Mouse (Mus musculus) forelimb bud, embryonic 11.5 days (tissue): ENCODE data around the gene Kcmf1.
"Not testable (repeated sequence)": the region's sequence is repeated elsewhere in the genome, so short reads cannot be mapped to it uniquely, and the experiment has no call there.

Experiments used
- DNase-seq: peaks from one replicate; pipeline ENCODE4 v3.0.0-alpha.2; 2012; ENCODE audit warnings: low read depth, low spot score

Gene Kcmf1

GRCm38 (mm10) chr6:72851633-72852032 lies 48.1 kb downstream of the Kcmf1 start:
- DNase-seq: peak; percentile 19

GRCm38 (mm10) chr6:72841986-72842502 lies 57.7 kb downstream of the Kcmf1 start:
- DNase-seq: no peak

- no peak for DNase-seq
Observed at GRCm38 (mm10) chr6:72840867-72841780, 58.7 kb downstream of the Kcmf1 start.

GRCm38 (mm10) chr6:72837756-72838155 lies 62.0 kb downstream of the Kcmf1 start:
- no peak for DNase-seq

- no peak for DNase-seq
Observed at GRCm38 (mm10) chr6:72834518-72834917, 65.3 kb downstream of the Kcmf1 start.

GRCm38 (mm10) chr6:72831858-72832257 lies 67.9 kb downstream of the Kcmf1 start:
- no peak for DNase-seq

GRCm38 (mm10) chr6:72831276-72831675 lies 68.5 kb downstream of the Kcmf1 start:
- peak; percentile 89 for DNase-seq

GRCm38 (mm10) chr6:72828857-72829256 lies 70.9 kb downstream of the Kcmf1 start:
- no peak for DNase-seq

- not testable (repeated sequence) for DNase-seq
Observed at GRCm38 (mm10) chr6:72828037-72828436, 71.7 kb downstream of the Kcmf1 start.

GRCm38 (mm10) chr6:72825762-72826161 lies 74.0 kb downstream of the Kcmf1 start:
- no peak for DNase-seq

GRCm38 (mm10) chr6:72824971-72825737 lies 74.6 kb downstream of the Kcmf1 start:
- no peak for DNase-seq

- no peak for DNase-seq
Observed at GRCm38 (mm10) chr6:72813456-72813855, 86.3 kb downstream of the Kcmf1 start.

GRCm38 (mm10) chr6:72810248-72810647 lies 89.5 kb downstream of the Kcmf1 start:
- DNase-seq: no peak

GRCm38 (mm10) chr6:72809522-72810149 lies 90.1 kb downstream of the Kcmf1 start:
- DNase-seq: no peak

GRCm38 (mm10) chr6:72808342-72808741 lies 91.4 kb downstream of the Kcmf1 start:
- DNase-seq: no peak

GRCm38 (mm10) chr6:72803669-72804068 lies 96.1 kb downstream of the Kcmf1 start:
- no peak for DNase-seq

- no peak for DNase-seq
Observed at GRCm38 (mm10) chr6:72802119-72802518, 97.7 kb downstream of the Kcmf1 start.

- no peak for DNase-seq
Observed at GRCm38 (mm10) chr6:72800641-72801040, 99.1 kb downstream of the Kcmf1 start.

GRCm38 (mm10) chr6:72797763-72798162 lies 102.0 kb downstream of the Kcmf1 start:
- DNase-seq: no peak

GRCm38 (mm10) chr6:72795444-72795843 lies 104.3 kb downstream of the Kcmf1 start:
- no peak for DNase-seq

- no peak for DNase-seq
Observed at GRCm38 (mm10) chr6:72794870-72795269, 104.9 kb downstream of the Kcmf1 start.

GRCm38 (mm10) chr6:72792641-72793040 lies 107.1 kb downstream of the Kcmf1 start:
- no peak for DNase-seq
